Mouse (Mus musculus) bone marrow macrophage, adult 2 months (primary cell): ENCODE data around the gene Wbp1.

Experiments used
- CTCF ChIP-seq: IDR thresholded peaks from 2 replicates; pipeline ENCODE4 v1.5.1; 2012; ENCODE audit warnings: low read depth, mild to moderate bottlenecking, low read length, moderate library complexity
- POLR2A ChIP-seq: IDR thresholded peaks from 2 replicates; pipeline ENCODE4 v1.6.1; 2012; ENCODE audit warnings: mild to moderate bottlenecking, low read depth, low read length, borderline replicate concordance

- TF ChIP-seq CTCF (no peak), POLR2A (no peak)
These were observed 23.9 kb upstream of the Wbp1 start for GRCm38 (mm10) chr6:83145209-83145608.
